Comparison of ENCODE assay signal across 11 mouse cellular contexts in the genomic region with DNA sequence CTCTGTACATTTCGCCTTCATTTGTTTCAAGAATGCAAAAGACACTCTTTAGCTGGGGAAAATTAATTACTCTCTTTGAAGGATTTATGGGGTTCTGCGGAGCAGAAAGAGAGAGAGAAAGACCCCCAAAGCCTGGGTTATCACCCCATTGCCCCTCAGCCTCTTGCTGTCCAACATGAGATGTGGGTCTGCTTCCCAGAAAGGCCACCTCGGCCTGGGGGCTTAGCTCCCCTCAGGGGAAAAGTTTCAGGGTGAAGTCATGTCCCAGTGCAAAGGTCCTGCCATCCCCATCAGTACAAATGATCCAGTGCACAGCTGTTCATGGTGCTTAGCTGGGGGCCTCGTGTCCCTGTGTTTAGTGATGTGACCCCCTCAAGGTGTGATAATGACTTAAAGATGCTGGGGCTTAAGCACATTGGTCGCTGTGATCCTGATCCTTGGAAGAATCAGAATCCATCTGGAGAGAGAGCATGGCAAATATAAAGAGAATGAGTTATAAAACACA.
A peak's percentile ranks its signal among the peaks of the same experiment; 100 is the strongest.
DNase-seq lines count a peak whose midpoint lies in the region; ATAC-seq and TF ChIP-seq lines count a peak whose summit lies in the region.
"Had no signal": no experiment of that assay in that cellular context is flagged by ENCODE, and none has a peak within 500 bp of the region (broad histone marks: within the 10 kb centered on the region; RNA-seq: fewer than 3 reads in every experiment).

No protein-coding gene starts in this region.

- no peak overlapping the region for H3K4me2 ChIP-seq in heart, postnatal 0 days (ENCODE audit: low read depth, low read length)
- no peak overlapping the region for H3K4me2 ChIP-seq in embryonic facial prominence, embryonic 14.5 days (ENCODE audit: low read depth, low read length)
- H3K4me2 ChIP-seq in limb, embryonic 13.5 days (replicated peaks): peak overlapping the region; percentile 51

- no peaks in the 10 kb centered on the region for H3K9me3 ChIP-seq in heart, postnatal 0 days (replicated peaks; ENCODE audit: control insufficient read depth, low read length)
- H3K9me3 ChIP-seq in embryonic facial prominence, embryonic 14.5 days (ENCODE audit: control insufficient read depth, low read length): no peaks in the 10 kb centered on the region
- H3K9me3 ChIP-seq in limb, embryonic 13.5 days: no peaks in the 10 kb centered on the region
- H3K9me3 ChIP-seq: midbrain, embryonic 10.5 days had no signal

- no peak for TF ChIP-seq CTCF in heart, postnatal 0 days (IDR thresholded peaks at IDR 0.05; ENCODE audit: low read depth)
- no peak for TF ChIP-seq CTCF in cortical plate, adult 2 months (IDR thresholded peaks at IDR 0.05; ENCODE audit: extremely low read depth, insufficient read depth, low read length)

- no peak overlapping the region for H3K4me3 ChIP-seq in heart, postnatal 0 days (ENCODE audit: low read depth, low read length)
- no peak overlapping the region for H3K4me3 ChIP-seq in cortical plate, adult 2 months (ENCODE audit: insufficient read depth, low read length)
- no peak overlapping the region for H3K4me3 ChIP-seq in embryonic facial prominence, embryonic 14.5 days (ENCODE audit: low read depth, low read length)
- no peak overlapping the region for H3K4me3 ChIP-seq in limb, embryonic 13.5 days
- H3K4me3 ChIP-seq: midbrain, embryonic 10.5 days had no signal

- no peak for TF ChIP-seq POLR2A in cortical plate, adult 2 months (IDR thresholded peaks at IDR 0.05; ENCODE audit: extremely low read depth, insufficient read depth, low read length)

- no peak for ATAC-seq in heart, postnatal 0 days (ENCODE audit: insufficient read depth, low read depth)
- ATAC-seq in embryonic facial prominence, embryonic 14.5 days (ENCODE audit: low read depth): no peak
- ATAC-seq in limb, embryonic 13.5 days (ENCODE audit: low FRiP score, low read depth): 0 out of 2 replicates have a peak, but pooled peaks have one; percentile 3

- no peak overlapping the region; the same call in 1 of the 2 replicates for H3K9ac ChIP-seq in heart, postnatal 0 days (replicated peaks; ENCODE audit: low read depth, low read length)
- no peak overlapping the region for H3K9ac ChIP-seq in embryonic facial prominence, embryonic 14.5 days (ENCODE audit: low read depth, low read length)
- no peak overlapping the region for H3K9ac ChIP-seq in limb, embryonic 13.5 days

- H3K4me1 ChIP-seq in heart, postnatal 0 days (ENCODE audit: control insufficient read depth, insufficient read depth): peaks cover 19% of the 10 kb centered on the region
- peaks cover 1% of the 10 kb centered on the region; the same call in 1 of the 2 replicates for H3K4me1 ChIP-seq in cortical plate, adult 2 months (ENCODE audit: control insufficient read depth, insufficient read depth, low read length)
- H3K4me1 ChIP-seq in embryonic facial prominence, embryonic 14.5 days (ENCODE audit: control insufficient read depth, insufficient read depth, low read length): peaks cover 23% of the 10 kb centered on the region
- H3K4me1 ChIP-seq in limb, embryonic 13.5 days: peaks cover 28% of the 10 kb centered on the region

- peak overlapping the region; percentile 96 for H3K27ac ChIP-seq in heart, postnatal 0 days (ENCODE audit: low read depth)
- H3K27ac ChIP-seq in cortical plate, adult 2 months (ENCODE audit: insufficient read depth, low read length): 0 out of 2 replicates have a peak overlapping the region, but pooled peaks have one; percentile 11
- peak overlapping the region; percentile 86 for H3K27ac ChIP-seq in embryonic facial prominence, embryonic 14.5 days (replicated peaks; ENCODE audit: low read depth, low read length)
- peak overlapping the region; percentile 90 for H3K27ac ChIP-seq in limb, embryonic 13.5 days
- H3K27ac ChIP-seq: midbrain, embryonic 10.5 days had no signal

- TF ChIP-seq EP300 in heart, postnatal 0 days (IDR thresholded peaks at IDR 0.05; ENCODE audit: low read depth): no peak

- DNase-seq in heart, postnatal 0 days (ENCODE audit: low spot score): no peak
- no peak for DNase-seq in heart, postnatal 25 days (ENCODE audit: low spot score)
- no peak for DNase-seq in embryonic facial prominence, embryonic 14.5 days (ENCODE audit: low spot score)
- no peak for DNase-seq in urinary bladder, postnatal 4 days (ENCODE audit: low spot score in 2 of 2)
- no peak for DNase-seq in spleen, postnatal 10 days (ENCODE audit: low spot score in 2 of 2)
- no peak for DNase-seq in frontal cortex, postnatal 36 days (ENCODE audit: low spot score in 2 of 2)
- DNase-seq: cerebellum, adult 9-10 months; thymus, postnatal 4 days had no signal

- intact Hi-C loops in heart, postnatal 25 days (cut with DNase I): no loop called here

- 52% methylated on average over 5 of the region's 5 CpGs for WGBS in heart, postnatal 0 days
- 24% methylated on average over 5 of the region's 5 CpGs for WGBS in embryonic facial prominence, embryonic 14.5 days
- 9% methylated on average over 5 of the region's 5 CpGs for WGBS in limb, embryonic 13.5 days

- H3K36me3 ChIP-seq in heart, postnatal 0 days (replicated peaks; ENCODE audit: control insufficient read depth, insufficient read depth, low read length): no peaks in the 10 kb centered on the region
- H3K36me3 ChIP-seq in embryonic facial prominence, embryonic 14.5 days (ENCODE audit: control insufficient read depth, insufficient read depth, low read length): no peaks in the 10 kb centered on the region
- H3K36me3 ChIP-seq in limb, embryonic 13.5 days: no peaks in the 10 kb centered on the region
- H3K36me3 ChIP-seq: midbrain, embryonic 10.5 days had no signal

- H3K27me3 ChIP-seq in heart, postnatal 0 days (ENCODE audit: control insufficient read depth, insufficient read depth, low read length): no peaks in the 10 kb centered on the region
- no peaks in the 10 kb centered on the region for H3K27me3 ChIP-seq in embryonic facial prominence, embryonic 14.5 days (replicated peaks; ENCODE audit: control insufficient read depth, insufficient read depth, low read length)
- no peaks in the 10 kb centered on the region for H3K27me3 ChIP-seq in limb, embryonic 13.5 days

Comparison
In these comparisons a context has a peak if more than half of its experiments do, and no peak if none do; other contexts are left out.
1. H3K27ac ChIP-seq: peak in every context shown above with its lines; median percentile 96 in heart, postnatal 0 days; 90 in limb, embryonic 13.5 days; 86 in embryonic facial prominence, embryonic 14.5 days; 11 in cortical plate, adult 2 months.